In the genomic region with DNA sequence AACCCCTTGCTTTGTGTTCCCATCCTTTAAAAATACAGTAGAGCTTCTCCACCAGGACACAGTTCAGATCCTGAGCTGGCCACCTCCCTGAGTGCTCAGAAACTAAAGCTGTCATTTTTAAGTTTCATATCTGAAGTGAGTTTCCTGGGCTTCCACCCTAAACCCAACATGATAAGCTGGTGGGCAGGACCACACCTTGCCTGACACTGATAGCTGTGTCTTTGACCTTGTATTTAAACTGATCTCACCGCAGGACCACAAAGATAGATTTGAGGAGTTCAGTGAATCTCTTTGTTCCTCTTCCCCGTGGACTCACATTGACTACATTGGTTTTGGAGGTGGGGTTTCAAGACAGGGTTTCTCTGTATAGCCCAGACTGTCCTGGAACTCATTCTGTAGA, we compare ENCODE assay signal across 17 mouse cellular contexts.
"Had no signal": no experiment of that assay in that cellular context is flagged by ENCODE, and none has a peak within 500 bp of the region (broad histone marks: within the 10 kb centered on the region; RNA-seq: fewer than 3 reads in every experiment).

No protein-coding gene starts in this region.

- H3K9ac ChIP-seq: liver, embryonic 14.5 days; lung, embryonic 15.5 days; midbrain, embryonic 13.5 days; midbrain, embryonic 15.5 days; neural tube, embryonic 13.5 days; neural tube, embryonic 15.5 days; stomach, embryonic 15.5 days had no signal

- DNase-seq: lung, adult 2 months; lung, postnatal 14 days; lung, postnatal 36 days; right cerebral cortex, postnatal 14 days; thymus, adult 2 months; thymus, postnatal 25 days; thymus, postnatal 4 days had no signal

- H3K27ac ChIP-seq: liver, embryonic 14.5 days; lung, embryonic 15.5 days; macrophage; midbrain, embryonic 13.5 days; midbrain, embryonic 15.5 days; neural tube, embryonic 13.5 days; neural tube, embryonic 15.5 days; stomach, embryonic 15.5 days; stomach, postnatal 0 days had no signal

- H3K4me3 ChIP-seq: lung, embryonic 15.5 days; midbrain, embryonic 13.5 days; midbrain, embryonic 15.5 days; neural tube, embryonic 13.5 days; neural tube, embryonic 15.5 days; stomach, embryonic 15.5 days had no signal

- ATAC-seq: lung, postnatal 0 days; midbrain, embryonic 13.5 days; midbrain, embryonic 15.5 days had no signal

- H3K9me3 ChIP-seq: lung, embryonic 15.5 days; midbrain, embryonic 13.5 days; midbrain, embryonic 15.5 days; neural tube, embryonic 13.5 days; neural tube, embryonic 15.5 days; stomach, embryonic 15.5 days had no signal

- H3K27me3 ChIP-seq: lung, embryonic 15.5 days; midbrain, embryonic 13.5 days; midbrain, embryonic 15.5 days; neural tube, embryonic 13.5 days; neural tube, embryonic 15.5 days; stomach, embryonic 15.5 days had no signal

- H3K36me3 ChIP-seq: lung, embryonic 15.5 days; midbrain, embryonic 13.5 days; midbrain, embryonic 15.5 days; neural tube, embryonic 13.5 days; neural tube, embryonic 15.5 days; stomach, embryonic 15.5 days had no signal

- H3K4me1 ChIP-seq: lung, embryonic 15.5 days; midbrain, embryonic 13.5 days; midbrain, embryonic 15.5 days; neural tube, embryonic 13.5 days; neural tube, embryonic 15.5 days; stomach, embryonic 15.5 days had no signal
